In the genomic region with DNA sequence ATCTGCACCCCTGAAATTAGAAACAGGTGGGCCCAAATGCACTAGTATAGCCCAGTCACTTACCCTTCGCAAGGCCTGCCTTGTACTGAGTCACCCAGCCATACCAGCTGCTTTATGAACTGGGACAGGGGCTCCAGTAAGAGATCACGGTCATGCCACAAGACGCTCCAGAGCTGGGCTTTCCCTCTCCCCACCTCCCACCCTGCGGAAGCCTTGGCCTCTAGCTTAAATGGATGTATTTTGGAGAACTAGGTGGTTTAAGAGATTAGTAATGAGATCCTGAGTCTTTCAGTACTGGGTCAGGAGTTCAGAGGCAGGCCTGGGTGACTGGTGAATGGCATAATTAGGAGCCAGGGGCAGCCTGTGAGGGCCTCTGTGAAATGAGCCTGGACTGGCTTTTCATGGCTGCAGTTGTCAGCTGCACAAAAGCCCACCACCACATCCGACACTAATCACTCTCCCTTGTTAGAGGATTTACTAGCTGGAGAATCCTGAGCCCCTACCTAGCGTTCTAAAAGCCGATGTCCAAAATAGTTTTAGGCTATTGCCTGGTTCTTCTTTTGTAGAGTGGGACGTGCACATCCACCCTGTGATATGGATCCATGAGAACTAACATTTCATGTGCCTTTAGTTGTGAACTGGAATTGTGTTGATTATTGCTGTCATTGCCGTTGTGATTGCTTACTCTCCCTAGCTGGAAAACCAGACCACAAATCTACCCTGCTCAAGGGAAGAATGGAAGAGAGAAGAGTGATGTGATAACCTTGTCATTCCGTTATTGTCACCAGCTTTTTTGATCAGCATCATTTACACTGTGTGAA, we compare ENCODE assay signal across 14 mouse cellular contexts.
DNase-seq lines count a peak whose midpoint lies in the region; ATAC-seq and TF ChIP-seq lines count a peak whose summit lies in the region.
"Had no signal": no experiment of that assay in that cellular context is flagged by ENCODE, and none has a peak within 500 bp of the region (broad histone marks: within the 10 kb centered on the region; RNA-seq: fewer than 3 reads in every experiment).

No protein-coding gene starts in this region.

- no peak for TF ChIP-seq POLR2A in thymus, adult 2 months (IDR thresholded peaks at IDR 0.05; ENCODE audit: control insufficient read depth, extremely low read depth, insufficient read depth, low read length, poor library complexity)

- CTCF ChIA-PET in Patski (lab: Charles Lee) = interaction anchor here (0.9 to 1.7 kb wide), 2 partner anchors 10 kb away, joined by 3 read pairs; no protein-coding TSS in a partner anchor

- no peak overlapping the region for H3K4me2 ChIP-seq in forebrain, embryonic 15.5 days (replicated peaks)
- no peak overlapping the region for H3K4me2 ChIP-seq in midbrain, embryonic 13.5 days (replicated peaks)

- no peaks in the 10 kb centered on the region for H3K36me3 ChIP-seq in forebrain, embryonic 15.5 days
- H3K36me3 ChIP-seq in midbrain, embryonic 13.5 days = no peaks in the 10 kb centered on the region
- H3K36me3 ChIP-seq in thymus, adult 2 months (ENCODE audit: control insufficient read depth, insufficient read depth, low read length) = no peaks in the 10 kb centered on the region

- H3K27me3 ChIP-seq in Patski = no peaks in the 10 kb centered on the region
- H3K27me3 ChIP-seq in forebrain, embryonic 15.5 days = no peaks in the 10 kb centered on the region
- peaks cover 20% of the 10 kb centered on the region for H3K27me3 ChIP-seq in midbrain, embryonic 13.5 days
- no peaks in the 10 kb centered on the region for H3K27me3 ChIP-seq in thymus, adult 2 months (ENCODE audit: control insufficient read depth, insufficient read depth, low read length)

- 12% methylated on average over 10 of the region's 10 CpGs for WGBS in forebrain, embryonic 15.5 days
- 9% methylated on average over 10 of the region's 10 CpGs for WGBS in midbrain, embryonic 13.5 days
- WGBS in thymus, adult 2 months = 94% methylated on average over 10 of the region's 10 CpGs

- H3K9me3 ChIP-seq in forebrain, embryonic 15.5 days = no peaks in the 10 kb centered on the region
- H3K9me3 ChIP-seq in midbrain, embryonic 13.5 days = no peaks in the 10 kb centered on the region

- no peak overlapping the region for H3K9ac ChIP-seq in forebrain, embryonic 15.5 days (replicated peaks)
- H3K9ac ChIP-seq in midbrain, embryonic 13.5 days (replicated peaks) = no peak overlapping the region
- H3K9ac ChIP-seq: liver, embryonic 14.5 days had no signal

- peak; percentile 28 for DNase-seq in Patski (ENCODE audit: low read depth, low spot score)
- DNase-seq in embryo, embryonic 10.5 days (ENCODE audit: low spot score) = peak; percentile 79
- DNase-seq in thymus, adult 2 months = no peak
- DNase-seq in spleen, postnatal 10 days (ENCODE audit: low spot score in 2 of 2) = no peak
- no peak for DNase-seq in ovary, postnatal 36 days (ENCODE audit: low spot score)
- DNase-seq: cerebellum, adult 8-10 months; gastrocnemius, postnatal 25 days; kidney, postnatal 25 days; spleen, adult 18-20 months had no signal

- POLR2A ChIA-PET in Patski (lab: Charles Lee) = no interaction called here

- TF ChIP-seq CTCF in Patski (IDR thresholded peaks at IDR 0.05) = no peak
- TF ChIP-seq CTCF in thymus, adult 2 months (IDR thresholded peaks at IDR 0.05; ENCODE audit: borderline replicate concordance, control insufficient read depth, extremely low read depth, insufficient read depth, low read length, poor library complexity) = no peak

- peak; percentile 69 for ATAC-seq in Patski
- ATAC-seq in forebrain, embryonic 15.5 days (replicated peaks) = peak; percentile 51; the same call in 1 of the 2 replicates
- peak; percentile 78 for ATAC-seq in midbrain, embryonic 13.5 days

- H3K4me1 ChIP-seq in forebrain, embryonic 15.5 days = peaks cover 22% of the 10 kb centered on the region
- H3K4me1 ChIP-seq in midbrain, embryonic 13.5 days (replicated peaks) = peaks cover 25% of the 10 kb centered on the region
- no peaks in the 10 kb centered on the region for H3K4me1 ChIP-seq in thymus, adult 2 months (replicated peaks; ENCODE audit: control insufficient read depth, insufficient read depth, low read length)

- in situ Hi-C loops in Patski (cut with MboI; ENCODE audit: low pct_unique_long_range_greater_than_20kb) = no loop called here

- H3K4me3 ChIP-seq in forebrain, embryonic 15.5 days = no peak overlapping the region
- H3K4me3 ChIP-seq in midbrain, embryonic 13.5 days (replicated peaks) = no peak overlapping the region
- H3K4me3 ChIP-seq in thymus, adult 2 months (ENCODE audit: control insufficient read depth, insufficient read depth, low read length) = no peak overlapping the region
- H3K4me3 ChIP-seq: erythroblast, embryonic 14.5 days; left cerebral cortex, adult 2 months had no signal

- H3K27ac ChIP-seq in forebrain, embryonic 15.5 days (replicated peaks) = no peak overlapping the region
- H3K27ac ChIP-seq in midbrain, embryonic 13.5 days = no peak overlapping the region
- no peak overlapping the region for H3K27ac ChIP-seq in thymus, adult 2 months (ENCODE audit: control insufficient read depth, insufficient read depth, low read length)
- H3K27ac ChIP-seq: left cerebral cortex, adult 2 months; liver, embryonic 14.5 days had no signal

Comparison
In these comparisons a context has a peak if more than half of its experiments do, and no peak if none do; other contexts are left out.
1. DNase-seq: peak in Patski (single experiment) and embryo, embryonic 10.5 days (single experiment); none in thymus, adult 2 months (single experiment), spleen, postnatal 10 days (0 of 2) and ovary, postnatal 36 days (single experiment).
2. Peak in every context shown above with its lines, with median percentiles within 50 percentile points of each other: ATAC-seq.